Mouse (Mus musculus) cortical plate, adult 2 months (tissue): Measurements from ENCODE around the gene Slc34a1.

Source experiments
- CTCF ChIP-seq: fragments of 200-500 bp; IDR thresholded peaks from 2 replicates; pipeline ENCODE4 v1.5.1; 2011; ENCODE audit warnings: mild to moderate bottlenecking, control low read depth, low read length; ENCODE audit not compliant: insufficient read depth; ENCODE audit errors: extremely low read depth
- POLR2A ChIP-seq: fragments of 200-500 bp; IDR thresholded peaks from 2 replicates; pipeline ENCODE4 v1.6.1; 2011; ENCODE audit warnings: mild to moderate bottlenecking, low read length, control low read depth; ENCODE audit not compliant: insufficient read depth; ENCODE audit errors: extremely low read depth

DNA sequence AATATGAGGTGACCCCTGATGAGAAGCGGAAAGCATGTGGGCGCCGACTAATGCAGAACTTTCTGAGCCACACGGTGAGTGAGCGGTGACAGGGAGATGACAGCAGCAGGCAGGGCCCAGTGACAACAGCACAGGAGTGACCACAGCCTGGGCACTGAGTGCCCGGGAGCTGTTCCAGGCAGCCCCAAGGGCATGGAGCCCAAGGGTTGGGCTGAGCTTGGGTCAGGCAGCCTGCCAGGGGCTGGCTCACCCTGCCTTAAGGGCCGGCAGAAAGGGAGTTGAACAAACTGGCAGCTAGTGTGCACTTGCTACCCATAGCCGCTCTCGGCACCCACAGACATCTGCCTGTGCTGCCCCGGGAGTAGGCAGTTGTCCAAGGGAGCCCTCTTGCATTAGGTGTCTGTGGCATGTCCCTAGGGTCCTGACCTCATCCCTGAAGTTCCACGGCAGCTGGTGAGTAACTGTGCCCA is 52.6 kb downstream of the Slc34a1 start:
- no peak for TF ChIP-seq CTCF
- no peak for TF ChIP-seq POLR2A
